Mouse (Mus musculus) hindbrain, embryonic 12.5 days (tissue): ENCODE measurements at regions not wholly inside any gene's neighbourhood (a gene's known extent, or its start where the extent isn't known, plus 50 kb on each side); places are given as distances from the start of the nearest gene placed in this dataset. TPM values are rescaled to one million over a fixed set of nuclear protein-coding genes. Genes with fewer than 3 reads are reported as not detected.

ENCODE experiments used
- microRNA-seq: library from miRNA; unstranded; fragments of <30 nt; microRNA quantifications from one replicate; pipeline ENCODE4, GENCODE M21; 2017

Small RNAs in the stretch of these regions (microRNA-seq; reads per million reads assigned to microRNA genes)
- gene Gm22368, result not detected
- gene Gm44376, result not detected
